Mouse (Mus musculus) hindbrain, embryonic 15.5 days (tissue): ENCODE measurements at regions not wholly inside any gene's neighbourhood (a gene's known extent, or its start where the extent isn't known, plus 50 kb on each side); places are given as distances from the start of the nearest gene placed in this dataset.

Experiments used
- ATAC-seq: fragments of 200-750 bp; cut with Nextera tagmentation; 2 replicates; pipeline ENCODE4 v1.8.0; 2017; ENCODE audit warnings: low read depth, moderate number of reproducible peaks, moderate TSS enrichment; ENCODE audit not compliant: low FRiP score
- H3K27ac ChIP-seq: fragments of 300-500 bp; sonication (generic); replicated peaks from 2 replicates; pipeline ENCODE4 v1.5.1; 2015; ENCODE audit warnings: mild to moderate bottlenecking, inconsistent platforms
- H3K27me3 ChIP-seq: fragments of 300-500 bp; sonication (generic); 2 replicates; pipeline ENCODE4 v1.6.1; 2015; ENCODE audit warnings: control low read depth, inconsistent platforms
- H3K36me3 ChIP-seq: fragments of 300-500 bp; sonication (generic); 2 replicates; pipeline ENCODE4 v1.6.1; 2015; ENCODE audit warnings: control low read depth, inconsistent platforms
- H3K4me1 ChIP-seq: fragments of 300-500 bp; sonication (generic); replicated peaks from 2 replicates; pipeline ENCODE4 v1.6.1; 2015; ENCODE audit warnings: control low read depth, inconsistent platforms
- H3K4me2 ChIP-seq: fragments of 300-500 bp; sonication (generic); 2 replicates; pipeline ENCODE4 v1.6.1; 2015; ENCODE audit warnings: moderate library complexity, mild to moderate bottlenecking, inconsistent platforms
- H3K4me3 ChIP-seq: fragments of 300-500 bp; sonication (generic); 2 replicates; pipeline ENCODE4 v1.5.1; 2015; ENCODE audit warnings: mild to moderate bottlenecking, inconsistent platforms
- H3K9ac ChIP-seq: fragments of 300-500 bp; sonication (generic); 2 replicates; pipeline ENCODE4 v1.6.1; 2015; ENCODE audit warnings: inconsistent platforms
- H3K9me3 ChIP-seq: fragments of 300-500 bp; sonication (generic); 2 replicates; pipeline ENCODE4 v1.6.1; 2016; ENCODE audit warnings: control low read depth, inconsistent platforms
- WGBS: fragments of 180-500 bp; shearing (Covaris S2); methylation state at CpG from one replicate; pipeline ENCODE4 v1.1.7; 2015; 5-methylcytosine and 5-hydroxymethylcytosine counted together

GRCm38 (mm10) chr16:77418486-77418885, 183.4 kb downstream of the Gm11146 start:
- H3K4me1 ChIP-seq: peaks cover 4% of the 10 kb centered on the region; the same call in 1 of the 2 replicates

GRCm38 (mm10) chr16:77417791-77418190, 184.1 kb downstream of the Gm11146 start:
- peaks cover 4% of the 10 kb centered on the region; the same call in 1 of the 2 replicates for H3K4me1 ChIP-seq
- H3K27me3 ChIP-seq: no peaks in the 10 kb centered on the region
- peak overlapping the region; percentile 50 for H3K4me3 ChIP-seq
- peak overlapping the region; percentile 95 for H3K27ac ChIP-seq
- H3K4me2 ChIP-seq: peak overlapping the region; percentile 59
- WGBS: under 1% methylated on average over 3 of the region's 3 CpGs
- ATAC-seq: peak; percentile 68
- peak overlapping the region; percentile 70 for H3K9ac ChIP-seq
- no peaks in the 10 kb centered on the region for H3K9me3 ChIP-seq
- 0 out of 2 replicates have a peak, but pooled peaks cover 4% of the 10 kb centered on the region for H3K36me3 ChIP-seq

More at GRCm38 (mm10) chr16:77418486-77418885, 183.4 kb downstream of the Gm11146 start:
- 24% methylated on average over 1 of the region's 1 CpGs for WGBS
- Histone ChIP-seq H3K9me3 (no peaks in the 10 kb centered on the region), H3K4me3 (peak overlapping the region; percentile 50), H3K9ac (peak overlapping the region; percentile 70), H3K36me3 (0 out of 2 replicates have a peak, but pooled peaks cover 3% of the 10 kb centered on the region), H3K27ac (peak overlapping the region; percentile 95), H3K27me3 (no peaks in the 10 kb centered on the region), H3K4me2 (peak overlapping the region; percentile 59)
- no peak for ATAC-seq

GRCm38 (mm10) chr16:77414562-77414961, 187.3 kb downstream of the Gm11146 start:
- no peak overlapping the region for H3K4me3 ChIP-seq
- ATAC-seq: no peak

GRCm38 (mm10) chr16:77409168-77409567, 192.7 kb downstream of the Gm11146 start:
- Histone ChIP-seq H3K4me3 (no peak overlapping the region), H3K4me2 (no peak overlapping the region), H3K27ac (0 out of 2 replicates have a peak overlapping the region, but pooled peaks have one; percentile 5), H3K9ac (no peak overlapping the region), H3K4me1 (peaks cover 25% of the 10 kb centered on the region), H3K27me3 (no peaks in the 10 kb centered on the region), H3K36me3 (0 out of 2 replicates have a peak, but pooled peaks cover 4% of the 10 kb centered on the region), H3K9me3 (no peaks in the 10 kb centered on the region)
- 66% methylated on average over 7 of the region's 7 CpGs for WGBS
- ATAC-seq: no peak

More at GRCm38 (mm10) chr16:77414562-77414961, 187.3 kb downstream of the Gm11146 start:
- 0 out of 2 replicates have a peak, but pooled peaks cover 4% of the 10 kb centered on the region for H3K36me3 ChIP-seq
- no peak overlapping the region for H3K9ac ChIP-seq
- no peak overlapping the region for H3K4me2 ChIP-seq
- H3K4me1 ChIP-seq: peaks cover 4% of the 10 kb centered on the region; the same call in 1 of the 2 replicates
- H3K27ac ChIP-seq: peak overlapping the region; percentile 45; the same call in 1 of the 2 replicates
- H3K27me3 ChIP-seq: no peaks in the 10 kb centered on the region
- H3K9me3 ChIP-seq: no peaks in the 10 kb centered on the region
- WGBS: 27% methylated on average over 1 of the region's 1 CpGs

- 21% methylated on average over 5 of the region's 5 CpGs for WGBS
- Histone ChIP-seq H3K27me3 (no peaks in the 10 kb centered on the region), H3K27ac (no peak overlapping the region), H3K4me1 (peaks cover 37% of the 10 kb centered on the region), H3K4me3 (no peak overlapping the region), H3K36me3 (no peaks in the 10 kb centered on the region), H3K9me3 (no peaks in the 10 kb centered on the region), H3K9ac (no peak overlapping the region), H3K4me2 (no peak overlapping the region)
- no peak for ATAC-seq
Observed at GRCm38 (mm10) chr16:77406999-77407398, 194.9 kb downstream of the Gm11146 start.

- no peak overlapping the region for H3K9ac ChIP-seq
- H3K27me3 ChIP-seq: no peaks in the 10 kb centered on the region
- H3K27ac ChIP-seq: peak overlapping the region; percentile 77
- H3K36me3 ChIP-seq: no peaks in the 10 kb centered on the region
- H3K4me1 ChIP-seq: peaks cover 45% of the 10 kb centered on the region
- H3K4me3 ChIP-seq: no peak overlapping the region
- peak overlapping the region; percentile 34 for H3K4me2 ChIP-seq
- peak; percentile 54 for ATAC-seq
- 8% methylated on average over 6 of the region's 6 CpGs for WGBS
- no peaks in the 10 kb centered on the region for H3K9me3 ChIP-seq
Observed at GRCm38 (mm10) chr16:77405859-77406258, 196.0 kb downstream of the Gm11146 start.

- Histone ChIP-seq H3K4me1 (peaks cover 50% of the 10 kb centered on the region), H3K27ac (peak overlapping the region; percentile 77), H3K4me2 (peak overlapping the region; percentile 34), H3K4me3 (no peak overlapping the region), H3K9ac (no peak overlapping the region), H3K27me3 (no peaks in the 10 kb centered on the region), H3K9me3 (no peaks in the 10 kb centered on the region), H3K36me3 (no peaks in the 10 kb centered on the region)
- ATAC-seq: 0 out of 2 replicates have a peak, but pooled peaks have one; percentile 37
- 18% methylated on average over 8 of the region's 8 CpGs for WGBS
Observed at GRCm38 (mm10) chr16:77405181-77405818, 196.6 kb downstream of the Gm11146 start.

- Histone ChIP-seq H3K36me3 (no peaks in the 10 kb centered on the region), H3K9ac (no peak overlapping the region), H3K27ac (peak overlapping the region; percentile 55), H3K4me2 (0 out of 2 replicates have a peak overlapping the region, but pooled peaks have one; percentile 3), H3K4me3 (no peak overlapping the region), H3K4me1 (peaks cover 58% of the 10 kb centered on the region), H3K27me3 (no peaks in the 10 kb centered on the region), H3K9me3 (no peaks in the 10 kb centered on the region)
- no peak for ATAC-seq
- WGBS: 39% methylated on average over 7 of the region's 7 CpGs
Observed at GRCm38 (mm10) chr16:77402711-77403280, 199.1 kb downstream of the Gm11146 start.

- Histone ChIP-seq H3K4me3 (0 out of 2 replicates have a peak overlapping the region, but pooled peaks have one; percentile 31), H3K36me3 (no peaks in the 10 kb centered on the region), H3K27me3 (no peaks in the 10 kb centered on the region), H3K4me2 (peak overlapping the region; percentile 57), H3K4me1 (peaks cover 53% of the 10 kb centered on the region), H3K9ac (peak overlapping the region; percentile 57), H3K27ac (peak overlapping the region; percentile 91), H3K9me3 (no peaks in the 10 kb centered on the region)
- 16% methylated on average over 4 of the region's 4 CpGs for WGBS
- no peak for ATAC-seq
Observed at GRCm38 (mm10) chr16:77401185-77401943, 200.5 kb downstream of the Gm11146 start.

GRCm38 (mm10) chr16:77400276-77400891, 201.5 kb downstream of the Gm11146 start:
- WGBS: under 1% methylated on average over 13 of the region's 13 CpGs
- Histone ChIP-seq H3K27ac (peak overlapping the region; percentile 91), H3K4me1 (peaks cover 46% of the 10 kb centered on the region), H3K9me3 (no peaks in the 10 kb centered on the region), H3K9ac (peak overlapping the region; percentile 57), H3K4me2 (peak overlapping the region; percentile 57), H3K4me3 (peak overlapping the region; percentile 31), H3K36me3 (no peaks in the 10 kb centered on the region), H3K27me3 (no peaks in the 10 kb centered on the region)
- peak; percentile 93 for ATAC-seq

- H3K4me1 ChIP-seq: peaks cover 42% of the 10 kb centered on the region
- ATAC-seq: peak; percentile 57
- 2% methylated on average over 10 of the region's 10 CpGs for WGBS
Observed at GRCm38 (mm10) chr16:77399846-77400275, 202.0 kb downstream of the Gm11146 start.

More at GRCm38 (mm10) chr16:77399846-77400275, 202.0 kb downstream of the Gm11146 start:
- Histone ChIP-seq H3K27me3 (no peaks in the 10 kb centered on the region), H3K4me2 (peak overlapping the region; percentile 57), H3K9ac (peak overlapping the region; percentile 57), H3K4me3 (peak overlapping the region; percentile 31), H3K36me3 (no peaks in the 10 kb centered on the region), H3K27ac (peak overlapping the region; percentile 91), H3K9me3 (no peaks in the 10 kb centered on the region)
